Mouse (Mus musculus): ENCODE measurements around the gene Rybp. TPM values are rescaled to one million over a fixed set of nuclear protein-coding genes. Genes with fewer than 3 reads are reported as not detected.

Gene Rybp
- total and polyA plus RNA-seq, 3 experiments: 7.1 to 31.8 (median 26.2) TPM

DNA sequence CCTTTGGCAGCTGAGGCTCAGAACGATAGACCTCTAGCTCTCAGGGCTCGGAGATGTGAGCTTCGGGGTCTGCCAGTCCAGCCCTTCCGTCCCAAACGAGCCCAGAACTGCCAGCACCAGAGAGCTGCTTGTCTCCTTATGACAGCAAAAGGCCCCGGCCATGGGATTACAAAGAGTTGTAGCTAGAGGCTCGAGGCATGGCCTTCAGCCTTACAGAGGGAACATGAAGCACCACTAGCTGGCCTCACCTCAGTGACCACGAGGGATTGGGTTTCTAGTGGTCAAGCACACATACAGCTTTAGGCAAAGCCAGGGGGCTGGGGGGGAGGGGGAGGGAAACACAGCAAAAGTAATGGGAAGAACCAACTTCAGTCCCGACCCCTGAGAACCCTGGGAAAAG is 43.8 kb upstream of the Rybp start:
- ATAC-seq (ENCODE audit: extremely low read depth, insufficient number of reproducible peaks, low FRiP score, poor library complexity, severe bottlenecking) (peak; percentile 28; the same call in 1 of the 2 replicates), DNase-seq (ENCODE audit: low spot score) (no peak)
- H3K4me1 ChIP-seq (ENCODE audit: insufficient read depth, low read depth, low read length): no peaks in the 10 kb centered on the region
- no peak overlapping the region for H3K4me3 ChIP-seq (ENCODE audit: low read depth, low read length)
- no peaks in the 10 kb centered on the region for H3K27me3 ChIP-seq (ENCODE audit: insufficient read depth, low read length)
- H3K36me3 ChIP-seq (replicated peaks): no peaks in the 10 kb centered on the region
- no peak for TF ChIP-seq CTCF (IDR thresholded peaks at IDR 0.05; ENCODE audit: low read depth, low read length)
- no peak for TF ChIP-seq TAL1 (conservative IDR thresholded peaks at IDR 0.05; ENCODE audit: low read depth, low read length)
- no peak for TF ChIP-seq GATA1 (IDR thresholded peaks at IDR 0.05; ENCODE audit: borderline replicate concordance, low read length)
- TF ChIP-seq GATA2 (IDR thresholded peaks at IDR 0.05; ENCODE audit: borderline replicate concordance, low read depth, low read length): no peak
- TF ChIP-seq POLR2AphosphoS5 (IDR thresholded peaks at IDR 0.05; ENCODE audit: insufficient replicate concordance, low read depth, low read length): no peak
- 0 out of 2 replicates have a peak, but pooled peaks cover 4% of the 10 kb centered on the region for H3K9me3 ChIP-seq (replicated peaks)

DNA sequence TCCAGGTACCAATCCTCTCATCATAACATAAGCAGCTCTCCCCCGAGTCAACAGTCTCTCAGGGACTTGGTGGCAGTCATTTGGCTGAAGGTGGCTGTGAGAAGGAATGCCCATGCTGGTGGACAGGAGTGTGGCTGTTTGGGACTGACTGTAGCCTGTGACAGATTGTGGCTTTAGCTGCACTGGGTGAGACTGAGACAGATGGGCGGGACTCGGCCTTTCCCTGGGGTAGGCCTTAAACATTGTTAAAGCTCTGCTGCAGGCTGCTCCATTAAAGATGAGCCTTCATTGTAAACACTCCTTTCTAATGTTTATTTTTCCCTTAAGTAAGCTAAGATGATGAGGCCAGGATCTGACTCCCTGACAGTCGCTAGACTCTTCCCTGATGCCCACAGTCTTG is 42.3 kb upstream of the Rybp start:
- no peak for TF ChIP-seq CTCF (IDR thresholded peaks at IDR 0.05; ENCODE audit: low read depth, low read length)
- no peak for TF ChIP-seq TAL1 (conservative IDR thresholded peaks at IDR 0.05; ENCODE audit: low read depth, low read length)
- TF ChIP-seq GATA1 (IDR thresholded peaks at IDR 0.05; ENCODE audit: borderline replicate concordance, low read length): no peak
- TF ChIP-seq POLR2AphosphoS5 (IDR thresholded peaks at IDR 0.05; ENCODE audit: insufficient replicate concordance, low read depth, low read length): no peak
- TF ChIP-seq GATA2 (IDR thresholded peaks at IDR 0.05; ENCODE audit: borderline replicate concordance, low read depth, low read length): no peak
- DNase-seq (ENCODE audit: low spot score) (no peak), ATAC-seq (ENCODE audit: extremely low read depth, insufficient number of reproducible peaks, low FRiP score, poor library complexity, severe bottlenecking) (no peak)
- no peaks in the 10 kb centered on the region for H3K9me3 ChIP-seq (replicated peaks)
- no peaks in the 10 kb centered on the region for H3K27me3 ChIP-seq (ENCODE audit: insufficient read depth, low read length)
- H3K4me3 ChIP-seq (ENCODE audit: low read depth, low read length): no peak overlapping the region
- no peaks in the 10 kb centered on the region for H3K4me1 ChIP-seq (ENCODE audit: insufficient read depth, low read depth, low read length)
- H3K36me3 ChIP-seq (replicated peaks): no peaks in the 10 kb centered on the region

DNA sequence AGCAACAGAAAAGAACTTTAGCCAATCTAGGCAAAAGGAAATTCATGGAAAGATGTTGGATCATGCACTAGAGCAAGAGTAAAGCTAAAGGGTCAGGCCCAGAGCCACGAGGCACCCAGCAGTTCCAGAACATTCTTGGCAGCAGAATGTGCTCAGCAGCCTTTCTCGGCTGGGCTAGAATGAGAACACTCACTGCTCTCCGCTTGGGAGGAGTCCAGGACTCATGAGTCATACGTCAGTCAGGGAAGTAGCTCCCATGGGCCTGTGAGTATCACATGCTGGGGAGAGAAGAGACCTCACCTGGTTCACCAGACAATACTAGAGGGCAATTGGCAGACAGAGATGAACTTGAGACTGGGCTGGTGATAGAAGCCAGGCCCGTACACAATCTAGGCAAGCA is 39.8 kb upstream of the Rybp start:
- no peaks in the 10 kb centered on the region for H3K36me3 ChIP-seq (replicated peaks)
- no peaks in the 10 kb centered on the region for H3K27me3 ChIP-seq (ENCODE audit: insufficient read depth, low read length)
- DNase-seq (ENCODE audit: low spot score) (no peak), ATAC-seq (ENCODE audit: extremely low read depth, insufficient number of reproducible peaks, low FRiP score, poor library complexity, severe bottlenecking) (no peak)
- TF ChIP-seq GATA1 (IDR thresholded peaks at IDR 0.05; ENCODE audit: borderline replicate concordance, low read length): no peak
- no peak for TF ChIP-seq GATA2 (IDR thresholded peaks at IDR 0.05; ENCODE audit: borderline replicate concordance, low read depth, low read length)
- no peak for TF ChIP-seq TAL1 (conservative IDR thresholded peaks at IDR 0.05; ENCODE audit: low read depth, low read length)
- no peak for TF ChIP-seq POLR2AphosphoS5 (IDR thresholded peaks at IDR 0.05; ENCODE audit: insufficient replicate concordance, low read depth, low read length)
- no peak for TF ChIP-seq CTCF (IDR thresholded peaks at IDR 0.05; ENCODE audit: low read depth, low read length)
- no peak overlapping the region for H3K4me3 ChIP-seq (ENCODE audit: low read depth, low read length)
- H3K9me3 ChIP-seq (replicated peaks): no peaks in the 10 kb centered on the region
- no peaks in the 10 kb centered on the region for H3K4me1 ChIP-seq (ENCODE audit: insufficient read depth, low read depth, low read length)

DNA sequence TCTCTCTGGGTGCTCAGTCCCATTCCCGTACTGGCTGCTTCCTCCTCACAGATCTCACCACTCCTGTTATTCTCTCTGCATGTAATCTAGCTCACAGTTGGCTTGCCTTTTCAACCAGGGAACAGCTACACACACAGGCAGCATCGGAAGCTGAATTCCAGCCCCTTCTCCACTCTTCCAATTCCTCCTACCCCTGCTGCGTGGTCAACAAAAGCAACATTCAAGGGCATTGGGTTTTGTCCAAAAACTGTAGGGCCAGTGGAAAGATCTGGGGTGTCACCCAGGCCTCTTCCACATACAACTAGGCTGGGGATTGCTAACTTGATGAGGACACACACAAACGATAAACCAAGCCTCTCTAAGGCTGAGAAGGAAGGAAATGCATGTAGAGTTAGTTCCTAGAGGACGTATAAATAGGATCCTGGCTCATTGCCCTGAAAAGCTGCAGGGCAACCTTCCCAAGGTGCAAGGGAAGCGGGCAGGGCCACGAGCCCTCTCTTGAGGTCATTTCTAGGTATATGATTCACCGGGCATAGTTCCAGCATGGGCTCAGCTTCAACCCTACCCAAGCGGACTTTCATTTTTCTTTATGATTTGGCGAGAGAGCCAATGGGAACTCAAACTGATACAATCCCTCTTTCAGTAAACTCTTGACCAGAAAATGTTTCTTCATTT is 36.6 kb upstream of the Rybp start:
- no peaks in the 10 kb centered on the region for H3K4me1 ChIP-seq (ENCODE audit: insufficient read depth, low read depth, low read length)
- H3K27me3 ChIP-seq (ENCODE audit: insufficient read depth, low read length): no peaks in the 10 kb centered on the region
- DNase-seq (ENCODE audit: low spot score): no peak
- no peak for ATAC-seq (ENCODE audit: extremely low read depth, insufficient number of reproducible peaks, low FRiP score, poor library complexity, severe bottlenecking)
- no peak for TF ChIP-seq POLR2AphosphoS5 (IDR thresholded peaks at IDR 0.05; ENCODE audit: insufficient replicate concordance, low read depth, low read length)
- TF ChIP-seq GATA2 (IDR thresholded peaks at IDR 0.05; ENCODE audit: borderline replicate concordance, low read depth, low read length): no peak
- no peak for TF ChIP-seq TAL1 (conservative IDR thresholded peaks at IDR 0.05; ENCODE audit: low read depth, low read length)
- TF ChIP-seq GATA1 (IDR thresholded peaks at IDR 0.05; ENCODE audit: borderline replicate concordance, low read length): no peak
- no peak for TF ChIP-seq CTCF (IDR thresholded peaks at IDR 0.05; ENCODE audit: low read depth, low read length)
- H3K36me3 ChIP-seq (replicated peaks): no peaks in the 10 kb centered on the region
- no peaks in the 10 kb centered on the region for H3K9me3 ChIP-seq (replicated peaks)
- no peak overlapping the region for H3K4me3 ChIP-seq (ENCODE audit: low read depth, low read length)

DNA sequence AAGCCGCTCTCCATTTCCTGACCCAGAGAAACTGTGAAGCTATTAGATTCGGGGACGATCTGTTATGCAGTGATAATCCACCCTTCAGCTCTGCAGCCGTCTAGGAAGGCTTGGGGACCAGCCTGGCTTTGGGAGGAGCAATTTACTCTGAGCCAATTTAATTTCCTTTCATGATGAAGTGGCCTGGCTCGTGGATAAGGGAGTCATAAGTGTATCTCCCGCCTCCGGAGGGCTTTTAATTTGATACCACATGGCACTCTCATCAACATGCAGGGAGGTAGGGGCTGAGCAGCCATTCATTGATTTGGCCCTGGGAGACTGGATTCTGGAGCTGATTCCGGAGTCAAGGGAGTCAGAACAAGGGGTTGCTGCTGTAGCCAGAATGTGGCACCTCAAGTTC is 35.3 kb upstream of the Rybp start:
- Histone ChIP-seq H3K4me3 (ENCODE audit: low read depth, low read length) (no peak overlapping the region), H3K4me1 (ENCODE audit: insufficient read depth, low read depth, low read length) (no peaks in the 10 kb centered on the region), H3K27me3 (ENCODE audit: insufficient read depth, low read length) (no peaks in the 10 kb centered on the region), H3K9me3 (replicated peaks) (no peaks in the 10 kb centered on the region), H3K36me3 (replicated peaks) (no peaks in the 10 kb centered on the region)
- no peak for DNase-seq (ENCODE audit: low spot score)
- ATAC-seq (ENCODE audit: extremely low read depth, insufficient number of reproducible peaks, low FRiP score, poor library complexity, severe bottlenecking): no peak
- TF ChIP-seq GATA2 (IDR thresholded peaks at IDR 0.05; ENCODE audit: borderline replicate concordance, low read depth, low read length) (no peak), GATA1 (IDR thresholded peaks at IDR 0.05; ENCODE audit: borderline replicate concordance, low read length) (no peak), TAL1 (conservative IDR thresholded peaks at IDR 0.05; ENCODE audit: low read depth, low read length) (no peak), CTCF (IDR thresholded peaks at IDR 0.05; ENCODE audit: low read depth, low read length) (no peak), POLR2AphosphoS5 (IDR thresholded peaks at IDR 0.05; ENCODE audit: insufficient replicate concordance, low read depth, low read length) (no peak)

DNA sequence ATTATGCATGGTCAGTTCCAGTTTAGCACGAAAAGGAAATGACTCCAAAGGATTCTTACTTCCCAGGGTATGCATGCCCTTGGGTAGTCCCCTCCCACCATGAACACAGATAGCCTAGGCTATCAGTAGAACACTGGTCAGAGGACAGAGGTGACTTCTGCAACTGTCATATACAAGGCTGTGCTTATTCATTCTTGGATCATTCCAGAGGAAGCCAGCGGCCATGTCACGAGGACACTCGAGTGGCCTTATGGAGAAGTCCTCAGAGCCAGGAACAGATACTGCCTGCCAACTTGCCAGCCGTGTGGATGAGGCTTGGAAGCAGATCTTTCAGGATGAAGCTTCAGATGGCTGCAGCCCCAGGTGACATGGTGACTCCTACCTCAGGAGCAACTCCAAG is 34.9 kb upstream of the Rybp start:
- DNase-seq (ENCODE audit: low spot score): no peak
- Histone ChIP-seq H3K27me3 (ENCODE audit: insufficient read depth, low read length) (no peaks in the 10 kb centered on the region), H3K4me3 (ENCODE audit: low read depth, low read length) (no peak overlapping the region), H3K36me3 (replicated peaks) (no peaks in the 10 kb centered on the region), H3K9me3 (replicated peaks) (no peaks in the 10 kb centered on the region), H3K4me1 (ENCODE audit: insufficient read depth, low read depth, low read length) (no peaks in the 10 kb centered on the region)
- ATAC-seq (ENCODE audit: extremely low read depth, insufficient number of reproducible peaks, low FRiP score, poor library complexity, severe bottlenecking): no peak
- no peak for TF ChIP-seq TAL1 (conservative IDR thresholded peaks at IDR 0.05; ENCODE audit: low read depth, low read length)
- no peak for TF ChIP-seq GATA2 (IDR thresholded peaks at IDR 0.05; ENCODE audit: borderline replicate concordance, low read depth, low read length)
- TF ChIP-seq CTCF (IDR thresholded peaks at IDR 0.05; ENCODE audit: low read depth, low read length): no peak
- no peak for TF ChIP-seq GATA1 (IDR thresholded peaks at IDR 0.05; ENCODE audit: borderline replicate concordance, low read length)
- no peak for TF ChIP-seq POLR2AphosphoS5 (IDR thresholded peaks at IDR 0.05; ENCODE audit: insufficient replicate concordance, low read depth, low read length)

All from G1E (cell line).